Mouse (Mus musculus): ENCODE measurements around the gene Adap2. TPM values are rescaled to one million over a fixed set of nuclear protein-coding genes. Genes with fewer than 3 reads are reported as not detected.

Gene Adap2
- polyA plus RNA-seq, 1 experiment from 2014 or later: 4.1 TPM

- H3K9me3 ChIP-seq: no peaks in the 10 kb centered on the region
- WGBS: 43% methylated on average over 5 of the region's 5 CpGs
- peaks cover 3% of the 10 kb centered on the region for H3K4me1 ChIP-seq (replicated peaks)
- no peak for ATAC-seq (ENCODE audit: low FRiP score, low read depth)
- H3K27ac ChIP-seq (replicated peaks): no peak overlapping the region
- H3K4me3 ChIP-seq: no peak overlapping the region
- no peak overlapping the region for H3K4me2 ChIP-seq
- no peak overlapping the region for H3K9ac ChIP-seq
- no peaks in the 10 kb centered on the region for H3K36me3 ChIP-seq
- H3K27me3 ChIP-seq: no peaks in the 10 kb centered on the region
Observed at GRCm38 (mm10) chr11:80204941-80205340, 51.0 kb downstream of the Adap2 start.

- Histone ChIP-seq H3K9me3 (no peaks in the 10 kb centered on the region), H3K4me1 (replicated peaks) (peaks cover 18% of the 10 kb centered on the region), H3K4me3 (peak overlapping the region; percentile 90; the same call in 1 of the 2 replicates), H3K27me3 (no peaks in the 10 kb centered on the region), H3K4me2 (peak overlapping the region; percentile 29), H3K36me3 (no peaks in the 10 kb centered on the region), H3K9ac (no peak overlapping the region), H3K27ac (replicated peaks) (no peak overlapping the region)
- peak; percentile 63; the same call in 1 of the 2 replicates for ATAC-seq (ENCODE audit: low FRiP score, low read depth)
- WGBS: 37% methylated on average over 7 of the region's 7 CpGs
Observed at GRCm38 (mm10) chr11:80208465-80208859, 54.6 kb downstream of the Adap2 start.

GRCm38 (mm10) chr11:80208860-80209800 is 55.2 kb downstream of the Adap2 start, which contains the start of gene Rhot1:
Rhot1 (plus strand) TSS chr11:80209019.
- peak within 1 kb of the TSS; percentile 90 for H3K4me3 ChIP-seq
- peaks cover 18% of the 10 kb centered on the region for H3K4me1 ChIP-seq (replicated peaks)
- peak within 1 kb of the TSS; percentile 94 for H3K9ac ChIP-seq
- peak within 1 kb of the TSS; percentile 61 for H3K4me2 ChIP-seq
- no peaks in the 10 kb centered on the region for H3K27me3 ChIP-seq
- H3K9me3 ChIP-seq: no peaks in the 10 kb centered on the region
- under 1% methylated on average over 75 of the region's 78 CpGs for WGBS
- peak; percentile 95 for ATAC-seq (ENCODE audit: low FRiP score, low read depth)
- H3K36me3 ChIP-seq: peaks cover 4% of the 10 kb centered on the region; the same call in 1 of the 2 replicates
- peak within 1 kb of the TSS; percentile 91 for H3K27ac ChIP-seq (replicated peaks)

- Histone ChIP-seq H3K9me3 (no peaks in the 10 kb centered on the region), H3K27ac (replicated peaks) (no peak overlapping the region), H3K4me3 (peak overlapping the region; percentile 90), H3K27me3 (no peaks in the 10 kb centered on the region), H3K4me2 (peak overlapping the region; percentile 61), H3K4me1 (replicated peaks) (peaks cover 18% of the 10 kb centered on the region), H3K9ac (peak overlapping the region; percentile 94; the same call in 1 of the 2 replicates), H3K36me3 (peaks cover 12% of the 10 kb centered on the region; the same call in 1 of the 2 replicates)
- ATAC-seq (ENCODE audit: low FRiP score, low read depth): no peak
- WGBS: 60% methylated on average over 6 of the region's 6 CpGs
Observed at GRCm38 (mm10) chr11:80210321-80210720, 56.4 kb downstream of the Adap2 start.

GRCm38 (mm10) chr11:80212282-80212681 is 58.4 kb downstream of the Adap2 start:
- 91% methylated on average over 2 of the region's 2 CpGs for WGBS
- Histone ChIP-seq H3K27ac (replicated peaks) (no peak overlapping the region), H3K4me1 (replicated peaks) (peaks cover 18% of the 10 kb centered on the region), H3K9ac (no peak overlapping the region), H3K9me3 (no peaks in the 10 kb centered on the region), H3K4me3 (no peak overlapping the region), H3K27me3 (no peaks in the 10 kb centered on the region), H3K4me2 (no peak overlapping the region), H3K36me3 (peaks cover 14% of the 10 kb centered on the region; the same call in 1 of the 2 replicates)
- no peak for ATAC-seq (ENCODE audit: low FRiP score, low read depth)

GRCm38 (mm10) chr11:80215291-80215690 is 61.4 kb downstream of the Adap2 start:
- Histone ChIP-seq H3K27ac (replicated peaks) (no peak overlapping the region), H3K27me3 (no peaks in the 10 kb centered on the region), H3K4me3 (no peak overlapping the region), H3K9me3 (no peaks in the 10 kb centered on the region), H3K36me3 (peaks cover 16% of the 10 kb centered on the region; the same call in 1 of the 2 replicates), H3K4me2 (no peak overlapping the region), H3K4me1 (replicated peaks) (peaks cover 12% of the 10 kb centered on the region), H3K9ac (no peak overlapping the region)
- 94% methylated on average over 3 of the region's 3 CpGs for WGBS
- ATAC-seq (ENCODE audit: low FRiP score, low read depth): no peak

- no peak overlapping the region for H3K4me2 ChIP-seq
- no peak for ATAC-seq (ENCODE audit: low FRiP score, low read depth)
- H3K9me3 ChIP-seq: no peaks in the 10 kb centered on the region
- WGBS: 87% methylated on average over 11 of the region's 11 CpGs
- H3K27ac ChIP-seq (replicated peaks): no peak overlapping the region
- no peak overlapping the region for H3K4me3 ChIP-seq
- H3K4me1 ChIP-seq (replicated peaks): no peaks in the 10 kb centered on the region
- no peaks in the 10 kb centered on the region for H3K27me3 ChIP-seq
- no peak overlapping the region for H3K9ac ChIP-seq
- peaks cover 34% of the 10 kb centered on the region for H3K36me3 ChIP-seq
Observed at GRCm38 (mm10) chr11:80218657-80219293, 64.9 kb downstream of the Adap2 start.

Other genes starting within 250 kb of the Adap2 start
- gene Utp6, start 191.7 kb upstream of the Adap2 start, polyA plus RNA-seq (2015; fragmentation: Nextera tagmentation; extraction: Ambion mirVana): 37.0 and 37.1 TPM in 2 replicates
- 10.5 and 14.4 TPM in 2 replicates for gene Suz12, start 161.0 kb upstream of the Adap2 start, polyA plus RNA-seq (2015; fragmentation: Nextera tagmentation; extraction: Ambion mirVana)
- 12.3 and 13.3 TPM in 2 replicates for gene Crlf3, start 73.1 kb upstream of the Adap2 start, polyA plus RNA-seq (2015; fragmentation: Nextera tagmentation; extraction: Ambion mirVana)
- gene Atad5, start 64.7 kb upstream of the Adap2 start, polyA plus RNA-seq (2015; fragmentation: Nextera tagmentation; extraction: Ambion mirVana): 4.6 and 4.9 TPM in 2 replicates
- 19.4 and 24.4 TPM in 2 replicates for gene Tefm, start 11.9 kb upstream of the Adap2 start, polyA plus RNA-seq (2015; fragmentation: Nextera tagmentation; extraction: Ambion mirVana)
- 3.3 and 3.9 TPM in 2 replicates for gene Rnf135, start 29.7 kb downstream of the Adap2 start, polyA plus RNA-seq (2015; fragmentation: Nextera tagmentation; extraction: Ambion mirVana)
- gene Rhot1, start 54.9 kb downstream of the Adap2 start, polyA plus RNA-seq (2015; fragmentation: Nextera tagmentation; extraction: Ambion mirVana): 67.4 and 72.7 TPM in 2 replicates
- 6.9 and 8.1 TPM in 2 replicates for gene Rhbdl3, start 146.8 kb downstream of the Adap2 start, polyA plus RNA-seq (2015; fragmentation: Nextera tagmentation; extraction: Ambion mirVana)
- gene 5730455P16Rik, start 223.9 kb downstream of the Adap2 start, polyA plus RNA-seq (2015; fragmentation: Nextera tagmentation; extraction: Ambion mirVana): 34.2 and 39.0 TPM in 2 replicates
- 164 and 175 TPM in 2 replicates for gene Zfp207, start 229.2 kb downstream of the Adap2 start, polyA plus RNA-seq (2015; fragmentation: Nextera tagmentation; extraction: Ambion mirVana)